Mouse (Mus musculus) left cerebral cortex, postnatal 10 days (tissue): ENCODE data around the gene Dyx1c1. TPM values are rescaled to one million over a fixed set of nuclear protein-coding genes. Genes with fewer than 3 reads are reported as not detected.
A peak's percentile ranks its signal among the peaks of the same experiment; 100 is the strongest.

ENCODE experiments used
- DNase-seq, 2 experiments: peaks; one replicate each; pipeline ENCODE4 v3.0.0; 2021 to 2022; ENCODE audit warnings: low spot score in 2 of 2, mixed read lengths in 1 of 2; ENCODE audit errors: extremely low spot score in 1 of 2
- intact Hi-C: fragments of 180-260 bp; cut with DNase I; formaldehyde crosslinking; loops from one replicate; pipeline ENCODE4 v1.15.1; 2025
- total RNA-seq, 2 experiments: library from RNA; stranded (reverse); gene quantifications; 2 replicates each; pipeline ENCODE4 v1.2.3; 2021

Dyx1c1 gene
- total RNA-seq, 2 experiments from 2014 or later, result 2.0 TPM

DNA sequence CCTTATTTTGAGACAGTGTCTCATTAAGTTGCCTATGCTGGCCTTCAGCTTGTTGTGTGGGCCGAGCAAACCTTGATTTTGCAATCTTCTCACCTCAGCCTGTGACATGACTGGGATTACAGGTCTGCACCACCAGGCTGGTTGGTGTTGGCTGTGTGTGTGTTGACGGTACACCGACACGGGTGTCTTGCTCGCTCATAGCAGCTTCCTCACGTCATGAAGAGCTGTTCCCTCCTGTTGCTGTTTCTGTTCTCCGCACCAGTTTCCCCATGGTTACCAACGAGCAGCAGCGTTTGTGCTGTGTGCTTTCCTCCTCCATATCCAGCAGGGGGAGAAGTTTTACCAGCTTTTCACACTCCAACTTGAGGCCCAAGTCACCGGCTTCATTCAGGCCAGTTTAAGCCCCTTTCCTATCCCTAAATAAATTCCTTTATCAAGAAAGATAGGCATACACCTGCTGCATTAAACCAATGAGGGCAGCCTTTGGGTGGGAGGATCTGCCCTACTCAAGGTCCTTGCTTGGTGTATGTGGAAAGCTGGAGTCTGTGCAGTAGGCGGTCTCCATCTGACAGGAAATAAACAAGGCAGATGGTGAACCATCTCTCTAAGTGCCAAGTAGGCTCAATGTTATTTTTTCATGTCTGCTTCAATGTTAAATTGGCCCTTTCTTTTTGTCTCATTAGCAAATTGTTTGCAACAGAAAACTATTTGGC lies 9.9 kb downstream of the Dyx1c1 start:
- intact Hi-C loops, result no loop called here
- DNase-seq, result peak; percentile 61 to 72

DNA sequence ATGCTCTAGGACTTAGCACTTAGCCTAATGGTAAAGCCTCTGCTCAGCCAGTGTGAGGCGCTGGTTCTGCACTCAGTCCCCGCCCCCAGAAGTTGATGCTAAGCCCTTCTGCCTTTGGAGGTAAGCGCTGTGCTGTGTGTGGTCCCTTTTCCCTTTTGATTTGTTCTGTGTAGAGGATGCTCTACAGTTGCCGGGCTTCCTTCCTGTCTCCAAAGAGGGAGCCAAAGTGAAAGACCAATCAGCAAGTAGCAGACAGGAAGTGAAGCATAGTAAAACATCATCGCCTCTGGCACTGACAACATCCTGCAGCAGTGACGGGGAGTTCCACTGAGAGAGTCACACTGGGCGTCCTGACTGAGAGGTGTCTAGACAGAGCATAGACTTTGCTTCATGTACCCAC lies 11.3 kb downstream of the Dyx1c1 start:
- intact Hi-C loops, result no loop called here
- DNase-seq, result peak in 1 of 2 experiments; percentile 62

DNA sequence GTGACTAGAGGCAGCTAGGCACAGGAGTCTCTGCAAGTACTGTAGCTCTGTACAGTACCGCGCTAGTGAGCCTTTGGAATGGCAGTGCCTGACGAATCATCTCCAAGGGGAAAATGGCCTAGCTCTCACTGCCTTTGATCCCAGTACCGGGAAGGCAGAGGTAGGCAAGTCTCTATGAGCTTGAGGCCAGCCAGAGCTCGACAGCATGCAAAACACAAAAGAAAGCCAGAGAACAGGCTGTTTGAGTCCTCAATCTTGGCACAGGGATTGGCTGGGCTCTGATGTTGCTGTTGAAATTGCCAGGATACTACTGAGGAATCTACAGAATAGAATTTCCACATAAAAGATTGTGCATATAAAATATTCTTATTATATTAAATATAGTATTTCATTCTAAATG lies 13.8 kb downstream of the Dyx1c1 start:
- intact Hi-C loops, result no loop called here
- DNase-seq, result no peak

DNA sequence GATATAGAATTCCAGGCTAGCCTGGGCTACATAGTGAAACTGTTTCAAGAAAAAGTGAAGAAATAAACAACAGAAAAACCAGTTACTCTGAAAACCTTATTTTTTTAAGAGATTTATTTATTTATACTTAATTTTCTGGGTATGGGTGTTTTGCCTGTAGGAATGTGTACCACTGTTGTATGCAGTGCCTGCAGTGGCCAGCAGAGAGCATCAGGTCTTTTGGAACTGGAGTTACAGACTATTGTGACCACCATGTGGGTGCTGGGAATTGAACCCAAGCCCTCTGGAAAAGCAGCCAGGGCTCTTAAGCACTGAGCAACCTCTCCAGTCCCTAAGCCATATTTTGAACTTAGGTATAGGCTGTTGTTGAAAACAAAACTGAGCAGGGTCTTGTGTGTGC lies 14.4 kb downstream of the Dyx1c1 start:
- DNase-seq, result no peak
- intact Hi-C loops, result no loop called here

DNA sequence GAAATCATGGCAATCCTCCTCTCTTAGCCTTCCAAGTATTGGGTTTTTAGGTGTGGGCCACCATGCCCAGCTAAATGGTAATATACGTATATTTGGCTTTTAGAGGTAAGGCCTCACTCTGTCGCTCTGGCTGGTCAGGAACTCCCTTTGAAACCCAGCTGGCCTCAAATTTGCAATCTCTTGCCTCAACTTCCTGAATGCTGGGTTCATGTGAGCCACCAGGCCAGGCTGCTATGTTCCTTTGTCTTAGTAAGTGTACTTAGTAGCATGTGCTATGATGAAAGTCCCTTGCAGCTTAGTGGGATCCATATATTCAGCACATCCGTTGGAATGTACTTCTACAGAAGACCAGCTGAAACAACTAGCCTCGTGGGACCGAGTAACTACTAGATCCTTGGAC lies 16.1 kb downstream of the Dyx1c1 start:
- DNase-seq, result no peak
- intact Hi-C loops, result no loop called here

DNA sequence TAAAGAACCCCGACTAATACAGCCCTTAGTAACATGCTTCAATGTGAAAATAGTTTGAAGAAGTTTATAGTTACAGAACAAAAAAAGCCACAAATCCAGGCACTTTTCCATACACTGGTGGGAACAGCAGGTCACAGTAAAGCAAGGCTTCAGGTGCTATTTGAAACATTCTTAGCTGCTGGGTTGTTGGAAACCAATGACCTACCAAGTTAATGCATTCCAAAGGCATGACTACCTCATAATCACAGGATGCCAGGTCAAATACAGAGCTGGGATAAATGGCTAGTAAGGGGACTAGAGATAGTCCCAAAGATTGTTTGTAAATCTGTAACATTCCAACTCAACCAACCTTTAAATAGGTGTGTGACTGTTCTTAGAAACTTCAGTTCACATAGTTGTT lies 16.7 kb downstream of the Dyx1c1 start:
- DNase-seq, result no peak
- intact Hi-C loops, result no loop called here

DNA sequence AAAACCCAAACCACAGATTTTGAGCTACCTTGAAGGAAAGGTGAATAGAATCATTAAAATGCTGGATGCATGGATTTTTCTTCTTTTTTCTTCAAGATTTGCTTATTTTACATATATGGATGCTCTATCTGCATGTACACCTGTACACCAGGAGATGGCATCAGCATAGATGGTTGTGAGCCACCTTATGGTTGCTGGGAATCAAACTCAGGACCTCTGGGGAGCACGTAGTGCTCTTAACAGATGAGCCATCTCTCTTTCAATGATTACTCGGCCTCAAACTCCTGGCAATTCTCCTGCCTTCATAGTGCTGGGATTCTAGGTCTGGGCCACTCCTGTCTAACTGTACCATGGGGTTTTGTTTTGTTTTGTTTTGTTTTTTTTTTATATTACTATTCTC lies 24.5 kb downstream of the Dyx1c1 start:
- intact Hi-C loops, result no loop called here
- no peak for DNase-seq

DNA sequence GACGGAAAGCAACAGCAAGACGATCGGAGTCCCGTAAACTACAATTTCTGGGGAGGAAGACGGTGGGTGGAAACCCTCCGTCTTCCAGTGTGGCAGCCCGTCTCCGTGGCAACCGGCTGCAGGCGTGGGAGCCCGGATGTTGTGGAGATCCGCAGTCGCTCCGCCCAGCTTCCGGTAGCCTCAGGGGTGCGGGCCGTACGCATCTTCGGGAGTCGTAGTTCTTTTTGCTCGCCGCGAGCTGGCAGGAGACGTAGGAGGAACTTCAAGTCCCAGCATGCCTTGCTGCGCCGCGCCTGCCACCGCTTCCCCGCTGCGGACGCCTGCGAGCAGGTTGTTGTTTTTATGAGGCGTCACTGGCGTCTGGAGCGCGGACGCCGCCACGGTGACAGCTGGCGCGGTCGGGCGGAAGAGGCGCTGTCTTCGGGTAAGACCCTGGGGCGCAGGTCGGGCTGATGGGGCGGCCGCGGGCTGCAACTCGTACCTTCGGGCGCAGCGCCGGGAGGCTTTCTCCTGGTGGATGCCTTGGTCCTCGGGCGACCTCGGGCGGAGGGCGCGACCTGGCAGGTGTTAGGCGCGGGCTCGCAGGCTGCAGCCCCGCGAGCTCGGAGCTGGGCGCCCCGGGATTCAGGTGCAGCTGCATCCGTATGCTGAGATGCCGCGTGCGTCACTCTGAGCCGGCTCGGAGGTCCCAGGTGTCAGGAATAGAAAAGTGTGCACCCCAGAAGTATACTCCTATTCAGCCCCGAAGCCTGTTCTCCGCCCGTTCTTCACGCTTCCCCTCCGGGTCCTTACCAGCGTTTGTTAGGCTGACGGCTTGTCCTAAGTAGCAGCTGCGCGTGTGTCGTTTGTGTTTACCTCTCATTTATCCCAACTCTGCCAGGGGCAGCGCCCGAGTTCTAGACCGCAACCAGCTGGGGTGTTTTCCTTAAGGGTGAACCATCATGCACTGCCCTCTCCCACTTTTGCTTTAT lies 26.9 kb downstream of the Dyx1c1 start, which contains the start of the genes Ccpg1os and Ccpg1:
Ccpg1os (minus strand) TSS at position 133 of the 971 bp plus-strand sequence.
Ccpg1 (plus strand) TSS at position 180 of the 971 bp plus-strand sequence.
- intact Hi-C loops, result loop anchor here (5.0 kb wide), 1 partner anchor 52 kb away; no protein-coding TSS in a partner anchor

DNA sequence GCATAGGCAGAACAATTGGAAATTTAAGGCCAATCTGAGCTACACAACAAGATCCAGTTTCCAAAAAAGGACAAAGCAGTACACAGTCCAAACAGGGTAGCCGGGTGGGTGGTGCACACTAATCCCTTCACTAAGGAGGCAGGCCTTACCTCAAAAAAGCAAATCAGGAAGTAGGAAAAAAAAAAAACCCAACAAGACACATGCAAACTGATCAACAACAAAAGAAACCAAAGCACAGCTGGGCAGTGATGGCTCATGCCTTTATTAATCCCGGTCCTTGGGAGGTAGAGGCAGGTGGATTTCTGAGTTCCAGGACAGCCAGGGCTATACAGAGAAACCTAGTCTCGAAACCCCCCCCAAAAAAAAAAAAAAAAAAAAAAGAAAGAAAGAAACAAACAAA lies 29.1 kb downstream of the Dyx1c1 start:
- no peak for DNase-seq
- intact Hi-C loops, result loop anchor here (5.0 kb wide), 1 partner anchor 50 kb away; no protein-coding TSS in a partner anchor

More for the DNA sequence above, 26.9 kb downstream of the Dyx1c1 start, which contains the start of the genes Ccpg1os and Ccpg1:
- DNase-seq, result peak; percentile 98 to 99

DNA sequence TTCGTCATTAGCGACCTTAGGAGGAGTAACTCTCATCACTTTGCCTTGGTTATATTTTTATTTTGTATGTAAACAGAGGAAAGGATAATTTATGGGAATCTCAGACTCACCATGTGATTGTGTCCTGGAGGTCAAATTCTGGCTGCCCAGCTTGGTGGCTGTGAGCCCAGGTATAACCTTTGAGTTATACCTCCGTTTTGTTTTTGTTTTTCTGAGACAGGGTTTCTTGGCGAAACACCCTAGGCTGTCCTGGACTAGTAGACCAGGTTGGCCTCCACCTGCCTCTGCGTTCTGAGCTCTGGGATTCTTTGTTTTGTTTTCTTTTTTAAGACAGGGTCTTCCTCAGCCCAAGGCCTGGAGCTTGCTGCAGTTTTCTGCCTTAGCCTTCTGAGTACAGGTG lies 30.1 kb downstream of the Dyx1c1 start:
- intact Hi-C loops, result loop anchor here (5.0 kb wide), 1 partner anchor 49 kb away; no protein-coding TSS in a partner anchor
- DNase-seq, result no peak

DNA sequence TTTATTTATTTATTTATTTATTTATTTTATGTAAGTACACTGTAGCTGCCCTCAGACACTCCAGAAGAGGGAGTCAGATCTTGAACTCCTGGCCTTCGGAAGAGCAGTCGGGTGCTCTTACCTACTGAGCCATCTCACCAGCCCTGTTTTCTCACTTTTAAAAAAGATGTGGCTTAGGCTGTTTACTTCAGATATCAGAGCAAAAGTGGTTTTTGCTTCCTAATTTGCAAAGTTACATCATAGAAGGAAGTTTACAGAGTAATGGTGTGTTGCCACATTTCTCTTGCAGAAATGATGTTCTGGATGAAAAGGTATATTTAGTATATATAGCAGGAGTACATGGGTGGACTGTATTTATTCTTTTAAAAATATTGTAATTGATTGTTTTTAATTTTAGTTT lies 32.8 kb downstream of the Dyx1c1 start:
- intact Hi-C loops, result no loop called here

DNA sequence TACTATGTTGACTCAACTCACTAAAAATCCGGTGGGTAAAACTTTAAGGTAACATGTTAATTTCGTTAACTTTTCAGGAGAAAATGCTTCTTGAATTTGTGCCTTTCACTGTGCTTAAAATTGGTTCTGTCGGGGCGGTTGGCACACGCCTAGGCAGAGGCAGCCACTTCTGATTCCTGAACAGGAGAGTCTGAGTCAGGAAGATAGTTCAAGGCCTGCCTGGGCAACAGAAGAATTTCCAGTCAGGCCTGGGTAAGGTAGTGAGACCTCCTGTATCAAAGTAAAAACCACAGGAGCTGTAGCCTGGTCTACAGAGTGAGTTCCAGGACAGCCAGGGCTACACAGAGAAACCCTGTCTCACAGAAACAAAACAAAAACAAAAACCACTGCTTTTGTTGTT lies 34.0 kb downstream of the Dyx1c1 start:
- intact Hi-C loops, result no loop called here
- no peak for DNase-seq

More for the DNA sequence above, 32.8 kb downstream of the Dyx1c1 start:
- DNase-seq, result no peak

DNA sequence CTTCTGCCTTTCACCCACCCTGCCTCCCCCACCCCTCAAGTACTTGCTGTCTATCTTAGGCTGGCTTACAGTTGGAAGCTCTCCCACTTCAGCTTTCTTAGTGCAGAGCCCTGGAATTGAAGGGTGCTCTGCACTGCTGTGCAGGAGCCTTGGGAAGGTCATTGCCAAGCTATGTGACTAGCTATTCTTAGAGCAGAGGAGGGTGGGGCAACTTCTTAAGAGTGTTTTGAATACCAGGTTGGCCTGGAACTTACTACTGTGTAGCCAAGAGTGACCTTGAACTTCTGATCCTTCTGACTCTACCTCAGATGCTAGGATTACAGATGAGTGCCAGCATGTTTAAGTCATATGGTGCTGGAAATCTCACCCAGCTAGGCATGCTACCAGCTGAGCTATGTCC lies 37.6 kb downstream of the Dyx1c1 start:
- no peak for DNase-seq
- intact Hi-C loops, result no loop called here

DNA sequence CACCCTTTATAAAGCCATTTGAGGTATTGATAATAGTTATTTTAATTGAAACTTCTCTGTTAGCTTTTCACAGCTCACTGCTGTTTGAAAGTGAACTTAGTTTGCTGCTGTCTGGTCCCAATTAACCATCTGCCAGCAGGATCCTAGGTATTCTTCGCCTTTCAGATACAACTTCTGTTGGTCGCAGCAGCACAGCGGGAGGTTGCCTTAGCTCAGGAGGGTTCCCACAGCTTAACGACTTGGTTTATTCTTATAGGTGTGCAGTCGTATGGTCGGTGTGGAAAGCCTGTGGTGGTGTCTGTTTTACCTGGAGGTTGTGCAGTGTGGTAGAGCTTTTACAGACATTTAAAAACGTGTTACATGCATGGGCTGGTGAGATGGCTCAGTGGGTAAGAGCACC lies 38.2 kb downstream of the Dyx1c1 start:
- no peak for DNase-seq
- intact Hi-C loops, result no loop called here

DNA sequence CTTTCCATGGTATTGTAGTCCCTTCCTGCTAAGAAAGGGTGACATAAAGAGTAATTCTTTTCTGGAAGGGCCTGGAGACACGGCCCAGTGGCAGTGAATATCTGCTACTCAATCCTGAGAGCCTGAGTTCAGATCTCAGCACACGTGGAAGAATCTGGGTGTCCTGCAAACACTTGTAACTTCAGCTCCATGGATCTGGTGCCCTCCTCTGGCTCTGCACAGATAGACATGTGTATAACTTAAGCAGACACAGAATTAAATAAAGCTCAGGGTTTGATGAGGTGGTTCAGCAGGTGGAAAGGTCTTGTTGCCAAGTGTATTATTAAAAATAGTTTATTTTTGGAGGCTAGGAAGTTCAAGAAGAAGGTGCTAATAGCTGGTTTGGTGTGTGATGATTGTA lies 41.9 kb downstream of the Dyx1c1 start:
- intact Hi-C loops, result no loop called here
- DNase-seq, result no peak

DNA sequence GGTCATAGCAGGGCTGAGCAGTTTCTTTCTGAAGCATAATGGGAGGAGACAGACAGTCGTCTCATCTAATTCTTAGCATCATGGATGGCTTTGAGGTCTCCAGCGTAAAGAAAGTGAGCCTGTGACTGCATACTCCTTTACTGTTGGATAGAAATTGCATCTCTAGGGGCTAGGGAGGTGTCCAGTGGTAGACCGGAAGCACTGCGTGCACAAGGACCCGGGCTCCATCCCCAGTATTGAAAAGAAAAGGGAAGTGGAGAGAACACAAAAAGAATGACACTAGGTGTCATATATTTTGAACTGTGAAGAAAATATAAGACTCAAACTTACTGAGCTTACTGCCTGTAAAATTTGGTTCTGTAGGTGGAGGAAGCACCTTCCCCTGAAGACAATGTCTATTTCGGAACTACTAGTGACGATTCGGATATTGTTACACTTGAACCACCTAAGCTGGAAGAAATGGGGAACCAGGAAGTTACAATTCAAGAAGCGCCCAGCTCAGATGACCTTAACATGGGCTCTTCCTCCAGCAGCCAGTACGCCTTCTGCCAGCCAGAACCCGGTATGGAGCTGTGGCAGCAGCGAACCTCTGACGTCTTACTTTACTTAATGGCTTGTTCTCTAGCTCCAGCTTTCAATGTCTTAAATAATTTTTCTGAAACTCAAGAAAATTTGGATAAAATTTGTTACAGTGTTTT lies 42.9 kb downstream of the Dyx1c1 start:
- intact Hi-C loops, result no loop called here
- no peak for DNase-seq

DNA sequence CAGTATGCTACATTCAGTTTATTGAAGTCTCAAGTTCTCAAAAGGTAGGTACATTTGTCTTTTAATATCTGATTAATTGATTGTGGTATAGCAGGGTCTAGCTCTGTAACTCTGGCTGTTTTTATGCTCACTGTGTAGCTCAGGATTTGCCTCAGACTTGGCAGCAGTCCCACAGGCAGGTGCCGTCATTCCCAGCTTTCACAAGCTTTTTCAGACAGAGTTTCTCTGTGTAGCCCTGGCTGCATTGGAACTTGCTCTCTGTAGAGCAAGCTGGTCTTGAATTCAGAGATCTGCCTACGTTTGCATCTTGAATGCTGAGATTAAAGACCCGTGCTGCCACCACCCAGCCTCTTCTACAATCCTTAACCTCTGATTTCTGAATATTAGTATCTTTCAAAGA lies 43.6 kb downstream of the Dyx1c1 start:
- no peak for DNase-seq
- intact Hi-C loops, result no loop called here

DNA sequence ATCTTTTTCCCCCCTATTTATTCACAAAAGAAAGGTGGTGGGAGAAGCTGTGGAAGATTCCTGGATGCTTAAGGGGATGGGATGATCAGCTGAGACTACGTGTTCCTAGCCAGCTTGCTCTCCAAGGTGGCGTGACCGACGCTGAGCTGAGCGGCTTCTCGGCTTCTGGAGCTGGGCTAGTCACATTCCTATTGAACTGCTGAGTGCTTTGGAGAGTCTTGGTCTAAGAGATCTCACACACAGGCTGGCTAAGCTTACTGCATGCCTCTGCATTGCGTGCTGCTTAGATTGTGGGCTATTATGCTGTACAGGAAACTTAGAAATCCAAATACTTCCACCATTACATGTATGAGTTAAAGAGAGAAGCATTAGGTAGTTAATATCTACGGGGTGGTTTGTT lies 45.5 kb downstream of the Dyx1c1 start:
- DNase-seq, result no peak
- intact Hi-C loops, result no loop called here

DNA sequence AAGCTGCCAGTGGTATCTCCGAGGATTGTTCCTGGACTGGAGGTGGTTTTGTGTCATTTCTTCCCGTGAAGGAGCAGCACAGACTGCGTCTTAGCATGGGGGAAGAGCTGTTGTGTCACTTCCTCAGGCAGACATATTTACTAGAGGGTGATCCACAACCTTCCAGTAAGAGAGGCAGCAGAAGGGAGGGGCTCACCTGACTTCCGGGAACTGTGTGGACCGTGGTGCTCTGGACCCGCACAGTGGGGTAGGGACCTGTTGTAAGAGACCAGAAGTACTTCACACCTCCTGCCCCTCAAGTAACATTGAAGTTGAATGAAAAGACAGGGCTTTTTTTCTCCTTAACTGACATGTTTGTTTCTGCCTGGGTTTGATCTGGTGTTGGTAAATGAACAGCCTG lies 46.5 kb downstream of the Dyx1c1 start:
- intact Hi-C loops, result no loop called here

More for the DNA sequence above, 46.5 kb downstream of the Dyx1c1 start:
- no peak for DNase-seq
